Mouse (Mus musculus) forebrain, embryonic 16.5 days (tissue): ENCODE measurements around the gene Gm8857. TPM values are rescaled to one million over a fixed set of nuclear protein-coding genes. Genes with fewer than 3 reads are reported as not detected.
"Not testable (repeated sequence)": the region's sequence is repeated elsewhere in the genome, so short reads cannot be mapped to it uniquely, and the experiment has no call there.

ENCODE experiments used
- ATAC-seq: fragments of 200-750 bp; cut with Nextera tagmentation; 2 replicates; pipeline ENCODE4 v1.8.0; 2017; ENCODE audit warnings: mild to moderate bottlenecking, moderate library complexity
- H3K27ac ChIP-seq: fragments of 300-500 bp; sonication (generic); 2 replicates; pipeline ENCODE4 v1.5.1; 2014; ENCODE audit warnings: low read length, control low read depth
- H3K27me3 ChIP-seq: fragments of 300-500 bp; sonication (generic); replicated peaks from 2 replicates; pipeline ENCODE4 v1.6.1; 2014; ENCODE audit warnings: low read length; ENCODE audit not compliant: control insufficient read depth, insufficient read depth
- H3K36me3 ChIP-seq: fragments of 300-500 bp; sonication (generic); 2 replicates; pipeline ENCODE4 v1.6.1; 2014; ENCODE audit not compliant: control insufficient read depth, insufficient read depth
- H3K4me1 ChIP-seq: fragments of 300-500 bp; sonication (generic); replicated peaks from 2 replicates; pipeline ENCODE4 v1.6.1; 2014; ENCODE audit warnings: low read length; ENCODE audit not compliant: control insufficient read depth, insufficient read depth
- H3K4me2 ChIP-seq: fragments of 300-500 bp; sonication (generic); 2 replicates; pipeline ENCODE4 v1.6.1; 2014; ENCODE audit warnings: mild to moderate bottlenecking, low read length, control low read depth
- H3K4me3 ChIP-seq: fragments of 300-500 bp; sonication (generic); replicated peaks from 2 replicates; pipeline ENCODE4 v1.5.1; 2014; ENCODE audit warnings: mild to moderate bottlenecking, low read length, control low read depth
- H3K9ac ChIP-seq: fragments of 300-500 bp; sonication (generic); replicated peaks from 2 replicates; pipeline ENCODE4 v1.6.1; 2014; ENCODE audit warnings: low read depth, low read length, control low read depth
- H3K9me3 ChIP-seq: fragments of 300-500 bp; sonication (generic); 2 replicates; pipeline ENCODE4 v1.6.1; 2016; ENCODE audit warnings: low read length; ENCODE audit not compliant: control insufficient read depth
- WGBS: fragments of 180-500 bp; shearing (Covaris S2); extraction: QIAGEN DNeasy Blood & Tissue Kit; methylation state at CpG from one replicate; pipeline ENCODE4 v1.1.7; 2014; 5-methylcytosine and 5-hydroxymethylcytosine counted together
- polyA plus RNA-seq: library from polyadenylated mRNA; unstranded; fragments of >200 nt; fragmentation: Nextera tagmentation; extraction: Ambion mirVana; gene quantifications from 2 replicates; pipeline ENCODE4 v1.2.1, GENCODE M21; 2015

Gm8857 gene
- not detected in 2 replicates for polyA plus RNA-seq

- H3K27ac ChIP-seq, H3K36me3 ChIP-seq, H3K4me2 ChIP-seq, H3K4me3 ChIP-seq, H3K9ac ChIP-seq, H3K4me1 ChIP-seq, ATAC-seq, H3K27me3 ChIP-seq, H3K9me3 ChIP-seq: not testable (repeated sequence)
- WGBS: 43% methylated on average over 1 of the region's 3 CpGs
Measured at GRCm38 (mm10) chr5:10947505-10947904, at the start of gene Gm8857, which contains the start of gene Gm8871. TSS of gene Gm8857 (plus strand) at chr5:10947807. TSS of gene Gm8871 (plus strand) at chr5:10947805.

DNA sequence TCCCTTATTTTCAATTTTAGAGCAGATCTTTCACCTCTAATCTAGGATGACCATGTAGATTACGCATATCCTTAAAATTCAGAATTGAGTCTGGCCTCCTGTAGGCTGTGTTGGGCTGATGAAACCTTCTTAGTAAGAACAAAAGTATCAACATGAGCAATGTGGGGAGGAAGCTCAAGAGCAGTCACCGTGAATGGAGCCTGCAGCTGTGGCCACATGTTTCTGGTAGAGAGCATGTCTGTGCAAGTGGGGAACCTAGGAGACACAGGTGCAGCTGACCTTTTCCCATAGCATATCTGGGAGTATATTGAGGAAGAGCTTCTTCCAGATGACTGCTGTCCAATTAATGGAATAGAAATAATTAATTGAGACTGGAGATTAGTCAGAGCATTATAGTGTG is 5.9 kb downstream of the Gm8857 start:
- not testable (repeated sequence) for H3K4me3 ChIP-seq, ATAC-seq, H3K27ac ChIP-seq, H3K4me2 ChIP-seq, H3K4me1 ChIP-seq, H3K36me3 ChIP-seq, H3K9ac ChIP-seq, H3K27me3 ChIP-seq, H3K9me3 ChIP-seq
- 100% methylated on average over 2 of the region's 2 CpGs for WGBS

- not testable (repeated sequence) for H3K4me1 ChIP-seq, H3K9ac ChIP-seq, ATAC-seq, H3K4me2 ChIP-seq, H3K36me3 ChIP-seq, H3K27me3 ChIP-seq, H3K9me3 ChIP-seq, H3K27ac ChIP-seq, H3K4me3 ChIP-seq
- 70% methylated on average over 4 of the region's 8 CpGs for WGBS
Measured at GRCm38 (mm10) chr5:10958057-10958456, 10.4 kb downstream of the Gm8857 start.

Other genes starting within 250 kb of the Gm8857 start
- not detected in 2 replicates for gene Gm8871, start within 50 bp of the Gm8857 start, polyA plus RNA-seq
- gene Gm8879, start 179.8 kb downstream of the Gm8857 start, polyA plus RNA-seq: not detected in 2 replicates
- gene Gm5861, start 235.3 kb downstream of the Gm8857 start, polyA plus RNA-seq: not detected in 2 replicates